Mouse (Mus musculus): ENCODE measurements around the gene Dyrk4.

Gene Dyrk4

DNA sequence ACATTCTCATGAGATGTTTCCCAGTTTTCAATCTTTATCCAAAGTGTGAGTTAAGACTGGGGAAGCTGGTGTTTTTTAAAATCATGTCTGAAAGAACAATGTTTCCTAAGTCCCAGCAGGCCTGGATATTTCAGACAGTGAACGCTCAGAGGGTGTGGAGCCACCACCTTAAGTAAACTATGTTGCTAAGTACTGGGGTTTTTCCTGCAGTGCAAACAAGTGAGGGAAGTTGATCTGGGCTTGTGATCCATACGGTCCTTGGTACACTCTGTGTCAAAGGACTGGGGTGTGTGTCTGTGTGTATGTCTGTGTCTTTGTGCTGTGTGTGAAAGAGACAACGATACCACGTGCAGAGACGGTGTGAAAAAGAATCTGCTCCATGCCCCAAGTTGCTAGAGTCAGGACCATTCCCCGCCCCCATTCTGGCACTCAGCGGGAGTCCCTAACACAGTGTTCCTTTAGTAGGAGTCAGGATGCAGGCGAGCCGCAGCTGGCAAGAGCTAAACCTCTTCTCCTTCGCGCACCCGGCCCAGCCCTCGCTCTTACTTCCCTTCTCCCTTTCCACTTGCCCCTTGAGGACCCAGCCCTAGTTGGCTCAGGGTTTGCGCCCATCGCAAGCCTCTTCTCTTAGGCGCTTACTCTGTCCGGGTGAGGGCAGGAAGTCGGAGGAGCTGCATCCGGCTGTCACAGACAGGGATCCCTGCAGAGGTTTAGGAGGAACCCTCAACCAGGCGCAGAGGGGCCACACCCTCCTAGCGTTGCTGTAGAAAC lies at the start of gene Dyrk4:
Gene Dyrk4 (minus strand): TSS at position 729 of the 771 bp plus-strand sequence.
- peak; percentile 30 for DNase-seq (ENCODE audit: low spot score)

DNA sequence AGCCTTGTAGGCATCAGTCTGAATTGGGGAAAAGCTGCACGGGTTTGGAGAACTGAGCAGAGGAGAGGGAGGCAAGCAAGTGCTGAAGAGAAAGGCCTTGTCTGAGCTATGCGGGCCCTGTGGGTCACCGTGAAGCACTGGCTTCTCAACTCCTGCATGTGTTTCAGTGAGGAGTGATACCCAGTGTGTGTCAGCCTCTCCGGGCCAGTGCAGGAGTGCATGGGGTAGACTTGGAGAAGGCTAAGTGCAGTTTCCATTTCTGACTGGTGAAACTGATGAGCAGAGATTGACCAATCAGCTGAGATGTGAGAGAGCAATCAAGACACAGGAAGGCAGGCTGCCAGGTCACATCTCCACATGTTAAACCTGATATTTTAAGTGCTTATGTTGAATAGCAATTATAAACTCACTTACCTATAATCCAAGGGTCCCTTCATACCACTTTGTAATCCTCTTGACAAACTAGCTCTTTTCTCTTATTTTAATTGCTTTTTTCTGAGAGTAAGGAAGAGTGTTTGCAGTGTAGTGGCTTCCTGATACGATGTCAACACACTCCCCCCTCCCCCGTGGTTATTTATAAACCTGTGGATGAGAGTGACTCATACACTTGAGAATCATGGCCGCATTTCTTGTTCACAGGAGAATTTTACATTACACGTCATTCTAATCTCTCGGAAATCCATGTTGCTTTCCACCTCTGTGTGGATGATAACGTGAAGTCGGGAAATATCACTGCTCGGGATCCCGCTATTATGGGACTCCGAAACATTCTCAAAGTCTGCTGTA lies 44.8 kb upstream of the Dyrk4 start:
- no peak for DNase-seq (ENCODE audit: low spot score)

- DNase-seq (ENCODE audit: low spot score), result no peak
Observed at GRCm38 (mm10) chr6:126963426-126963825, 41.8 kb upstream of the Dyrk4 start.

GRCm38 (mm10) chr6:126962709-126963108 lies 41.1 kb upstream of the Dyrk4 start:
- no peak for DNase-seq (ENCODE audit: low spot score)

- no peak for DNase-seq (ENCODE audit: low spot score)
Observed at GRCm38 (mm10) chr6:126961371-126962018, 39.9 kb upstream of the Dyrk4 start.

DNA sequence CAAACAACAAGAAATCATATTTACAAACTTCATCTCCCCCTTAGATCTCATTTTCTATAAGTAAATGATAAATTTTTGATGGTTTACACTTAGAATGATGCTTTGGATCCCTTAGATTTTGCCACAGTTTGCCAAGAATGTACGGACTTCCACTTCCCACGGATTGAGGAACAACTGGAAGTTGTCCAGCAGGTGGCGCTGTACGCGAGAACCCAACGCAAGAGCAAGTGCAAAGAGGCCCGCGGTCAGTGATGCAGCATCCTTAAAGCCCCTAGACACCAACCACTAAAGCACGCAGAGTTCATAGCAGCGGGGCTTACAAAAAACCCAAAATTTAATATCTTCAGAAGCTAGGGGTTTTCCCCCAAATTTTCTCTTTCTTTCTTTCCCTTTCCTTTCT lies 34.1 kb upstream of the Dyrk4 start:
- DNase-seq (ENCODE audit: low spot score), result peak; percentile 54

- no peak for DNase-seq (ENCODE audit: low spot score)
Observed at GRCm38 (mm10) chr6:126948336-126948735, 26.7 kb upstream of the Dyrk4 start.

GRCm38 (mm10) chr6:126940451-126940850 lies 18.8 kb upstream of the Dyrk4 start:
- peak; percentile 10 for DNase-seq (ENCODE audit: low spot score)

DNA sequence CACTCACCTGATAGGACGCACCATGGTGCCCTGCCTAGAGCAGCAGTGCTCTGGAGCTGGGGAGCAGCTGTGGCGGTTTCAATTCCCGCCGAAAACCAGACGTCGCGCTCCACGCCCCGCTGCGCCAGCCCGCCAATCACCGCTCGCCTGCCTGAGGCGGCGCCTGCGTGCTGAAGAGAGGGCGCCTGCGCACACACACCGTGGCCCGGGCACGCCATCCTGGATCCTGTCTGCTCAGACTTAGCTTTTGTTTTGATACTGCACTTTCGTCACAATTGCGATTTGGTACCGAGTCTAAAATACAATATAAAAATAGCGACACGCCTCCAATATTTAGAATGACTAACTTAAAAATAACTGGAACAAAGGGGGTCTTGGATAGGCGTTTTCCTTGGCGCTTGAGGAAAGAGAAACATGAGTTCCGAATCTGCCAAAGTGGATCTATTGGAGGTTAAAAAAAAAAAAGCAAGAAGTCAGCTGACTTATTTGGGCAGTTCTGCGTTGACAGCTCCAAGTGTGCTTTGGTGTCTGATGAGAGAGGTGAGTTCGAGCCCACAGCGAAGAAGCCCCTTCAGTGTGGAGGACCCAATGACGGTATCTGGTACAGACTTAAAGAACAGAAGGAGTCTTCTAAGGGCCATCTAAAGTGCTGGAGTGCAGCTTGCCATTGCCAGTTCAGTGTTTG lies 18.0 kb upstream of the Dyrk4 start, which contains the start of the genes Rad51ap1 and D6Wsu163e:
Gene Rad51ap1 (minus strand): TSS at position 101 of the 685 bp plus-strand sequence.
Gene D6Wsu163e (plus strand): TSS at position 476 of the 685 bp plus-strand sequence.
- DNase-seq (ENCODE audit: low spot score), result peak; percentile 96

DNA sequence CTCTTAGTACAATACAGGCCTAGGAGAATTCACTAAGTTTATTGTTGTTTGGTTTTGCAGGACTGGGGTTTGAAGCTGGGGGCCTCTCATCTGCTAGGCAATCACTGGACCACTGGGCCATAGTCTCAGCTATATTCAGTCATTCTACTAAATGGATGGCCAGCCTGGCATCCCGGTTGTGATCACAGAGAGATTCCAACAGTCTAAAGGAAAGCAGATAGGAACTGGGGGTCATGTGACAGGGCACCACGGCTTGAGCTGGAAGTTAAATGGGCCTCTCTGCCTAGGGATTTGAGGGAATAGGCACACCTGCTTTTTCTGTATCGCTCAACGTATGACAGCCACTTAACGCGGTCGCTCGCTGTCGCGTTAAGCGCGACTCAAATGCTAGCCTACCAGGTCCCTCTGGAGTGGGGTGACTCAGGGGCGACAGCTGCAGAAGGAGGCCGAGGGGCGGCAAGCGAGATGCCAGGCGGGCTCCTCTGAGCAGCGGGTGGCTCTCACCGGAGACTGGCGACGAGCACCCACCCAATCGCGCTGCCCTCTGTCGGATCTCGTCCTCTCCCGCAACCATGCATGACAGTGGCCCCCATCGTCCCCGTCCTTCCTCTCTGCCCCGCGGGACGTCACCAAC lies 17.3 kb upstream of the Dyrk4 start:
- no peak for DNase-seq (ENCODE audit: low spot score)

- DNase-seq (ENCODE audit: low spot score), result no peak
Observed at GRCm38 (mm10) chr6:126938047-126938446, 16.4 kb upstream of the Dyrk4 start.

GRCm38 (mm10) chr6:126932896-126933295 lies 11.3 kb upstream of the Dyrk4 start:
- DNase-seq (ENCODE audit: low spot score), result no peak

DNA sequence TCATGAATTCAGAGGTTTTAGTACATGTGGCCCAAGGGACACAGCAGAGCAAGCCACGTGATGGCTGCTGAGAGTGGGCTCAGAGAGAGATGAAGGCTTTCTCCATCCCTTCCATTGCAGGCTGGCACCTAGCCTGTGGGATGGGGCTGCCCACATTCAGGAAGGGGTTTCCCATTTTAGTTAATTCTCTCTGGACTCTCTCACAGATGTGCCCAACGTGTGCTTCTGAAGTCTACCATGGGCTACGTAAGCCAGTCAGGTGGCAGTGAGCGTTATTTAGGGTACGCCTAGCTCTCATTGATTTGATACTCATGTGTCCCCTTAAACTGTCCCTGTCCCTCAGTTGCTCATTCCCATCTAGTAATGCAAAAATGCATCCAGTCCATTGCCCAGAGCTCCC lies 6.7 kb downstream of the Dyrk4 start:
- DNase-seq (ENCODE audit: low spot score), result no peak

GRCm38 (mm10) chr6:126910727-126911126 lies 10.9 kb downstream of the Dyrk4 start:
- no peak for DNase-seq (ENCODE audit: low spot score)

DNA sequence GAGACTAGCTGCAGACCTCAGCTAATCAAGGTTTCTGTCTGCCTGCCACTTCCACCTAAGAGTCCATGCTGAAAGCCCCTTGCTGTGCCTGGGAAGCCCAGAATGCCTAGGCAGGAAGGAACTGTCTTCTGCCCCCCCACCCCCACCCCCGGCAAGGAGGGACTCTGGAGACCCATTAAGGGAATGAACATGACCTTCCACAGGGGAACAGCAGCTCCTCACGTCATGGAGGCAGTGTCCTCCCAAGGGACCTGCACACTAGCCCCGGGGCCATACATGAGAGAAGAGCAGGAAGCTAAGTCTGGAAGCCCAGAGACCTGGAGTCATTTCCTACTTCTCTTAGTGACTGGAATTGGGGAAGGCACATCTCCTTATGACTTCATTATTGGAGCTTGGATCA lies 13.8 kb downstream of the Dyrk4 start:
- no peak for DNase-seq (ENCODE audit: low spot score)

- DNase-seq (ENCODE audit: low spot score), result no peak
Observed at GRCm38 (mm10) chr6:126907378-126907777, 14.3 kb downstream of the Dyrk4 start.

DNA sequence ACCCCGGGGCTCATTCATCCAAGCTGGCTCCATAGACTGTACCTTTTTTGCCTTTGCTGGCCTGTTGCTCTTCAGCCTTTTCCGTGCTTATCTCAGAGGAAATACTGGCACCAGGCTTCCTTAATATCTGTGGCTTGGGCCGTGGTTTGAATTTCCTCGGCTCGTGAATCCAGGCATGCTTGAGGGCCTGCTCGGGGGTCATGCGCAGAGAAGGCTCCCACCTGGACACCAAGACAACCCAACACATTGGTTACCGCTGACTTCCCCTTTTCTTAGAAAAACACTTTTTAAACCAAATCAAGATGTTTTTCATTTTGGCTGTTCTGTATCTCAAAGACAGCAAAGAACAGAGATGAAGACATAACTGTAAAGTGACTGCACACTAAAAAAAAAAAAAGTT lies 44.5 kb downstream of the Dyrk4 start:
- no peak for DNase-seq (ENCODE audit: low spot score)

DNA sequence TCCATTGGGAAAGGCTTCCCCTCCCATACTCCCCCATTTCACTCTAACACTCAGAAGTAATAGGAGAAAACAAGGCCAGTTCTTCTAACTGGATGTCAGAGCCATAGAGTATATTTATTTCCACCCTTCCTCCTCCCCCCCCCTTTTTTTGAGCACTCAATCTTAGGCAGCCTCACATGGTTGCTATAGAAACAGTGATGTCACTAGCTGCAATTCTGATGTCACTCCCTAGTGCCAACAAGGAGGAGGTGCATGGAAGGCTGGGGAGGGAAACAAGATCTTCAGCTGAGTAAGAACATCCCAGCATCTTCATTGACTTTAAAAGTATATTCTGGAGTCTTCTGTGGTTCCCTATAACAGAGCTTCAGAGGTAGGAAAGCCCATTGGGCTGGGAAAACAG lies 68.8 kb downstream of the Dyrk4 start, which contains the start of gene Akap3:
Gene Akap3 (plus strand): TSS at position 218 of the 400 bp plus-strand sequence.
- DNase-seq (ENCODE audit: low spot score), result no peak

DNA sequence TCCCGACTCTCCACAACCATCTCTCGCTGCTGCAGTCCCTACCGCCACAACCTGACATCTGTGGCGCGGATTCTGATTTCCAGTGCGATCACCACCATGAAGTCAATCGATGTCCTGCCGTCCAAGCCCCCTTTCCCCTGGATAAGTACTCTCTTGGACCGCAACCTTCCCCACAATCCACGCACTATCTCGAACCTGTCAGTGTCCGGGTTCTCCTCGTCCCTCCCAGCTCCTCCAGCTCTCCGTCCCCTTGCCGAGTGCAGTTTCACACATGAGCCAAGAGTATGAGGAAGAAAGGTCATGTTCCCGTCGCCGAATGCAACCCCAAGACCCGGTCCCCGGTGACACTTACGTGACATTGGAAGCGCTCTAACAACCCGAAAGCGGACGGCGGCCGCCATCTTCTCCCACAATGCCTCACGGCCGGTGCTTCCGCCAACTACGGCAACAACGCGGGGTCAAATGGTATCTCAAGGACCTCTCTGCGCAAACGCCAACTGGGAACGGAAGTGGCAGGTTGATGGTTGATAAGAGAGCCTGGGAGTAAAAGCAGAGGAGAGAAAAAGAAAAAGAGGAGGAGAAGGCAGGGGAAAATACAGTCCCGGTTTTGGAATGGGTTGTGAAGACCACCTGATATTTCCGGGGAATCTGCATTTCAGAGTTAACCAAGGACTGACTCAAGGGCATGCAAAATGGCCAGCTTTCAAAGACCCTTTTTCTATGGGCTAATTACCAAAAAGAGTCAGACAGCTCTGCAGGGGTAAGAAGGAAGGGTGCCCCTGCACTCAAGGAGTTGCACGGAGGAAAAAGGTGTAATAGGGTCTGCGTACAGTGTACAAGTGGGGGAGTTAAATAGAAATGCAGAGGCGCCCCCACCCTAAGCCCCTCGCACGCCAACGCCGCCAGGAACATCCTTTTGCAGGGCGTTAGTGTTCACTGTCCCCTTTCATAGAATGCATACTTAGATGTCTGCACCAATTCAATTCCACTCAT lies 72.6 kb downstream of the Dyrk4 start, which contains the start of gene Ndufa9:
Gene Ndufa9 (minus strand): TSS at position 425 of the 993 bp plus-strand sequence.
- peak; percentile 95 for DNase-seq (ENCODE audit: low spot score)

DNA sequence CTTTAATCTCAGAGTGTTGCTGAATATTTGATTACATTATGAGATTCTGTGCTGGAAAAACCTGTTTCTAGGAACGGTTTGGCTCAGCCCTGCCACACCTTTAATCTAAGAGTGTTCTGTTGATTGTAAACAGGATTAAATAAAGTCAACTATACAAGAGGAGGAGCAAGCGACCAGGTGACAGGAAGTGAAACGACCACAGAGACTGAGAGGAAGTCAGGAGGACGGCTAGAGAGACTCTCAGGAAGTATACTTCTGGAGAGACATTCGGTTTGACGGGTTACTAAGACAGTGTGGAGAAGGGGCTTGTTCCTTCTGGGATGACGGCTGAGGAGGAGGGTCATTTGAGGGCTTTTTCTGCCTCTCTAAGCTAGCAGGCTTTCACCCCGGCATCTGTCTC lies 85.0 kb downstream of the Dyrk4 start:
- DNase-seq (ENCODE audit: low spot score), result no peak
